Mouse (Mus musculus) liver, embryonic 14.5 days (tissue): ENCODE data around the gene Dennd6b. TPM values are rescaled to one million over a fixed set of nuclear protein-coding genes. Genes with fewer than 3 reads are reported as not detected.

Source experiments
- ATAC-seq: fragments of 200-750 bp; cut with Nextera tagmentation; 2 replicates; pipeline ENCODE4 v1.8.0; 2017; ENCODE audit warnings: moderate number of reproducible peaks, mild to moderate bottlenecking, moderate library complexity; ENCODE audit not compliant: insufficient read depth
- DNase-seq, 3 experiments: peaks; one replicate each; pipeline ENCODE4 v3.0.0-alpha.2; 2012 to 2013; ENCODE audit warnings: low read depth in 3 of 3, low spot score in 3 of 3
- H3K27ac ChIP-seq: fragments of 300-500 bp; sonication (generic); 2 replicates; pipeline ENCODE4 v1.5.1; 2014; ENCODE audit warnings: moderate library complexity, mild to moderate bottlenecking, control low read depth, inconsistent platforms
- H3K27me3 ChIP-seq: fragments of 300-500 bp; sonication (generic); 2 replicates; pipeline ENCODE4 v1.6.1; 2014; ENCODE audit warnings: mild to moderate bottlenecking, low read length, moderate library complexity; ENCODE audit not compliant: control insufficient read depth, insufficient read depth
- H3K36me3 ChIP-seq: fragments of 300-500 bp; sonication (generic); replicated peaks from 2 replicates; pipeline ENCODE4 v1.6.1; 2014; ENCODE audit warnings: low read depth; ENCODE audit not compliant: control insufficient read depth, insufficient read depth
- H3K4me1 ChIP-seq, 2 experiments: fragments of 200-500 bp in 1 of 2; fragments of 300-500 bp in 1 of 2; sonication (generic) in 1 of 2; replicated peaks; 2 replicates each; pipeline ENCODE4 v1.6.1; 2012 to 2014; ENCODE audit warnings: antibody characterized with exemption in 1 of 2, inconsistent platforms in 1 of 2, low read length in 1 of 2; ENCODE audit not compliant: control insufficient read depth in 2 of 2, insufficient read depth in 2 of 2
- H3K4me2 ChIP-seq: fragments of 300-500 bp; sonication (generic); 2 replicates; pipeline ENCODE4 v1.6.1; 2014; ENCODE audit warnings: low read depth, mild to moderate bottlenecking, control low read depth, moderate library complexity
- H3K4me3 ChIP-seq, 2 experiments: fragments of 200-500 bp in 1 of 2; fragments of 300-500 bp in 1 of 2; sonication (generic) in 1 of 2; 2 replicates each; pipeline ENCODE4 v1.5.1; 2012 to 2014; ENCODE audit warnings: low read depth in 2 of 2, low read length in 2 of 2, mild to moderate bottlenecking in 2 of 2, control low read depth in 1 of 2, inconsistent platforms in 1 of 2, moderate library complexity in 1 of 2; ENCODE audit not compliant: insufficient read depth in 1 of 2
- H3K9ac ChIP-seq: fragments of 300-500 bp; sonication (generic); replicated peaks from 2 replicates; pipeline ENCODE4 v1.6.1; 2014; ENCODE audit warnings: mild to moderate bottlenecking, control low read depth, moderate library complexity
- H3K9me3 ChIP-seq: fragments of 300-500 bp; sonication (generic); 2 replicates; pipeline ENCODE4 v1.6.1; 2016; ENCODE audit warnings: low read length, mixed read lengths; ENCODE audit not compliant: control insufficient read depth
- CTCF ChIP-seq: IDR thresholded peaks from 2 replicates; pipeline ENCODE4 v1.5.1; 2016; ENCODE audit warnings: antibody characterized with exemption, low read depth, control low read depth
- EP300 ChIP-seq: IDR thresholded peaks from 2 replicates; pipeline ENCODE4 v1.6.1; 2016; ENCODE audit warnings: antibody characterized with exemption, low read depth
- WGBS: fragments of 180-500 bp; shearing (Covaris S2); extraction: QIAGEN DNeasy Blood & Tissue Kit; methylation state at CpG from one replicate; pipeline ENCODE4 v1.1.7; 2014; ENCODE audit not compliant: insufficient replicate concordance; 5-methylcytosine and 5-hydroxymethylcytosine counted together
- polyA plus RNA-seq, 2 experiments: library from polyadenylated mRNA; depleted of rRNA in 1 of 2; stranded (reverse) in 1 of 2; unstranded in 1 of 2; fragments of >200 nt; fragmentation: Nextera tagmentation in 1 of 2; extraction: Ambion mirVana in 1 of 2; gene quantifications; 2 replicates each; pipeline versions ENCODE4 v1.2.1 to v1.2.3; 2012 to 2014

Dennd6b gene
- polyA plus RNA-seq, 2 experiments = 1.6 to 4.5 TPM

- WGBS = under 1% methylated on average over 25 of the region's 25 CpGs
- Histone ChIP-seq H3K27ac (peak overlapping the region; percentile 92), H3K27me3 (no peaks in the 10 kb centered on the region), H3K36me3 (no peaks in the 10 kb centered on the region), H3K9me3 (no peaks in the 10 kb centered on the region), H3K4me2 (peak overlapping the region; percentile 78), H3K9ac (peak overlapping the region; percentile 95), H3K4me1 (peaks cover 14% of the 10 kb centered on the region in 2 experiments), H3K4me3 (peak overlapping the region; percentile 85 to 94)
- peak; percentile 94 for ATAC-seq
- DNase-seq = peak; percentile 76 to 79 (median 77)
- no peak for TF ChIP-seq EP300
- no peak for TF ChIP-seq CTCF
These were observed 495 bp downstream of the Dennd6b start for GRCm38 (mm10) chr15:89195690-89196312.

- no peaks in the 10 kb centered on the region for H3K27me3 ChIP-seq
- H3K36me3 ChIP-seq = no peaks in the 10 kb centered on the region
- no peaks in the 10 kb centered on the region for H3K9me3 ChIP-seq
- H3K27ac ChIP-seq = peak overlapping the region; percentile 92
- peak overlapping the region; percentile 85 to 94 for H3K4me3 ChIP-seq
- H3K9ac ChIP-seq = peak overlapping the region; percentile 95
- peaks cover 14% of the 10 kb centered on the region in 2 experiments for H3K4me1 ChIP-seq
- 10% methylated on average over 6 of the region's 6 CpGs for WGBS
- H3K4me2 ChIP-seq = peak overlapping the region; percentile 78
- ATAC-seq = no peak
- DNase-seq = no peak
- TF ChIP-seq CTCF = no peak
- TF ChIP-seq EP300 = no peak
These were observed 1.0 kb downstream of the Dennd6b start for GRCm38 (mm10) chr15:89195261-89195681.

GRCm38 (mm10) chr15:89184937-89185227 is 11.4 kb downstream of the Dennd6b start:
- Histone ChIP-seq H3K4me1 (peaks cover 0 to 4% of the 10 kb centered on the region in 2 experiments; a peak in 1 of 4 replicates), H3K9me3 (no peaks in the 10 kb centered on the region), H3K27me3 (peaks cover 14% of the 10 kb centered on the region), H3K36me3 (no peaks in the 10 kb centered on the region), H3K4me3 (no peak overlapping the region), H3K27ac (no peak overlapping the region), H3K4me2 (no peak overlapping the region), H3K9ac (no peak overlapping the region)
- DNase-seq (no peak), ATAC-seq (no peak)
- TF ChIP-seq CTCF (no peak), EP300 (no peak)
- WGBS = 87% methylated on average over 5 of the region's 5 CpGs

GRCm38 (mm10) chr15:89184141-89184936 is 12.0 kb downstream of the Dennd6b start:
- Histone ChIP-seq H3K9ac (no peak overlapping the region), H3K36me3 (no peaks in the 10 kb centered on the region), H3K4me2 (no peak overlapping the region), H3K9me3 (no peaks in the 10 kb centered on the region), H3K4me1 (peaks cover 0 to 5% of the 10 kb centered on the region in 2 experiments; a peak in 1 of 4 replicates), H3K4me3 (no peak overlapping the region), H3K27ac (no peak overlapping the region), H3K27me3 (peaks cover 19% of the 10 kb centered on the region)
- ATAC-seq (no peak), DNase-seq (no peak)
- 63% methylated on average over 5 of the region's 5 CpGs for WGBS
- no peak for TF ChIP-seq CTCF
- no peak for TF ChIP-seq EP300

GRCm38 (mm10) chr15:89182842-89183241 is 13.5 kb downstream of the Dennd6b start:
- peaks cover 21% of the 10 kb centered on the region for H3K27me3 ChIP-seq
- no peak for ATAC-seq
- no peaks in the 10 kb centered on the region for H3K9me3 ChIP-seq
- TF ChIP-seq EP300 (no peak), CTCF (0 out of 2 replicates have a peak, but pooled peaks have one; percentile 0)
- WGBS = 59% methylated on average over 5 of the region's 5 CpGs
- no peaks in the 10 kb centered on the region for H3K36me3 ChIP-seq
- no peak for DNase-seq
- H3K4me1 ChIP-seq = peaks cover 7 to 16% of the 10 kb centered on the region in 2 experiments
- H3K27ac ChIP-seq = no peak overlapping the region
- no peak overlapping the region for H3K9ac ChIP-seq
- H3K4me2 ChIP-seq = no peak overlapping the region
- no peak overlapping the region for H3K4me3 ChIP-seq
